Mouse (Mus musculus) lung, embryonic 14.5 days (tissue): ENCODE data around the gene Traf2. TPM values are rescaled to one million over a fixed set of nuclear protein-coding genes. Genes with fewer than 3 reads are reported as not detected.

Source experiments
- ATAC-seq: fragments of 200-750 bp; cut with Nextera tagmentation; 2 replicates; pipeline ENCODE4 v1.8.0; 2017; ENCODE audit warnings: mild to moderate bottlenecking, moderate TSS enrichment, moderate library complexity; ENCODE audit not compliant: insufficient read depth
- DNase-seq: peaks from one replicate; pipeline ENCODE4 v3.0.0-alpha.2; 2015
- H3K27ac ChIP-seq: fragments of 300-500 bp; sonication (generic); 2 replicates; pipeline ENCODE4 v1.5.1; 2014; ENCODE audit warnings: low read depth, mild to moderate bottlenecking, moderate library complexity
- H3K27me3 ChIP-seq: fragments of 300-500 bp; sonication (generic); 2 replicates; pipeline ENCODE4 v1.6.1; 2014; ENCODE audit warnings: low read length, control low read depth; ENCODE audit not compliant: insufficient read depth
- H3K36me3 ChIP-seq: fragments of 300-500 bp; sonication (generic); 2 replicates; pipeline ENCODE4 v1.6.1; 2014; ENCODE audit warnings: control low read depth; ENCODE audit not compliant: insufficient read depth
- H3K4me1 ChIP-seq: fragments of 300-500 bp; sonication (generic); 2 replicates; pipeline ENCODE4 v1.6.1; 2014; ENCODE audit warnings: antibody characterized with exemption, control low read depth; ENCODE audit not compliant: insufficient read depth
- H3K4me2 ChIP-seq: fragments of 300-500 bp; sonication (generic); 2 replicates; pipeline ENCODE4 v1.6.1; 2014; ENCODE audit warnings: mild to moderate bottlenecking
- H3K4me3 ChIP-seq: fragments of 300-500 bp; sonication (generic); 2 replicates; pipeline ENCODE4 v1.5.1; 2014; ENCODE audit warnings: low read depth, low read length
- H3K9ac ChIP-seq: fragments of 300-500 bp; sonication (generic); 2 replicates; pipeline ENCODE4 v1.6.1; 2014
- H3K9me3 ChIP-seq: fragments of 300-500 bp; sonication (generic); 2 replicates; pipeline ENCODE4 v1.6.1; 2016; ENCODE audit warnings: low read depth, low read length, control low read depth
- CTCF ChIP-seq: IDR thresholded peaks from 2 replicates; pipeline ENCODE4 v1.5.1; 2016; ENCODE audit warnings: antibody characterized with exemption, low read depth
- WGBS: fragments of 180-500 bp; shearing (Covaris S2); extraction: QIAGEN DNeasy Blood & Tissue Kit; methylation state at CpG from one replicate; pipeline ENCODE4 v1.1.7; 2014; 5-methylcytosine and 5-hydroxymethylcytosine counted together
- polyA plus RNA-seq: library from polyadenylated mRNA; unstranded; fragments of >200 nt; fragmentation: Nextera tagmentation; extraction: Ambion mirVana; gene quantifications from 2 replicates; pipeline ENCODE4 v1.2.1, GENCODE M21; 2014

The Traf2 gene
- polyA plus RNA-seq, 1 experiment from 2014 or later: 35.3 TPM

GRCm38 (mm10) chr2:25500576-25501405 lies 45.9 kb downstream of the Traf2 start, which contains the start of gene Fbxw5:
Fbxw5 (plus strand) TSS chr2:25500750.
- Histone ChIP-seq H3K36me3 (peaks cover 26% of the 10 kb centered on the region), H3K27ac (peak within 1 kb of the TSS; percentile 58; the same call in 1 of the 2 replicates), H3K27me3 (no peaks in the 10 kb centered on the region), H3K4me3 (peak within 1 kb of the TSS; percentile 85), H3K9me3 (no peaks in the 10 kb centered on the region), H3K4me1 (peaks cover 8% of the 10 kb centered on the region), H3K9ac (peak within 1 kb of the TSS; percentile 96), H3K4me2 (peak within 1 kb of the TSS; percentile 87)
- DNase-seq (peak; percentile 97), ATAC-seq (peak; percentile 88)
- WGBS: under 1% methylated on average over 40 of the region's 44 CpGs
- TF ChIP-seq CTCF: no peak

- ATAC-seq: peak; percentile 37
- peak; percentile 4 for DNase-seq
- Histone ChIP-seq H3K4me3 (peak overlapping the region; percentile 85), H3K9me3 (no peaks in the 10 kb centered on the region), H3K27me3 (no peaks in the 10 kb centered on the region), H3K36me3 (peaks cover 22% of the 10 kb centered on the region), H3K27ac (peak overlapping the region; percentile 58; the same call in 1 of the 2 replicates), H3K4me1 (peaks cover 8% of the 10 kb centered on the region), H3K9ac (peak overlapping the region; percentile 49), H3K4me2 (peak overlapping the region; percentile 87)
- WGBS: 68% methylated on average over 6 of the region's 6 CpGs
- no peak for TF ChIP-seq CTCF
These were observed 46.6 kb downstream of the Traf2 start for GRCm38 (mm10) chr2:25500071-25500575.

- no peak overlapping the region for H3K4me2 ChIP-seq
- ATAC-seq (no peak), DNase-seq (no peak)
- H3K27ac ChIP-seq: no peak overlapping the region
- no peak overlapping the region for H3K4me3 ChIP-seq
- 64% methylated on average over 15 of the region's 15 CpGs for WGBS
- peaks cover 9% of the 10 kb centered on the region for H3K36me3 ChIP-seq
- H3K4me1 ChIP-seq: peaks cover 8% of the 10 kb centered on the region
- no peaks in the 10 kb centered on the region for H3K9me3 ChIP-seq
- H3K27me3 ChIP-seq: no peaks in the 10 kb centered on the region
- no peak for TF ChIP-seq CTCF
- no peak overlapping the region for H3K9ac ChIP-seq
These were observed 47.9 kb downstream of the Traf2 start for GRCm38 (mm10) chr2:25498622-25499478.

- WGBS: 44% methylated on average over 6 of the region's 6 CpGs
- Histone ChIP-seq H3K27me3 (no peaks in the 10 kb centered on the region), H3K27ac (0 out of 2 replicates have a peak overlapping the region, but pooled peaks have one; percentile 10), H3K4me2 (no peak overlapping the region), H3K36me3 (0 out of 2 replicates have a peak, but pooled peaks cover 1% of the 10 kb centered on the region), H3K4me3 (no peak overlapping the region), H3K9me3 (no peaks in the 10 kb centered on the region), H3K4me1 (peaks cover 8% of the 10 kb centered on the region), H3K9ac (no peak overlapping the region)
- TF ChIP-seq CTCF: no peak
- ATAC-seq: no peak
- DNase-seq: no peak
These were observed 48.7 kb downstream of the Traf2 start for GRCm38 (mm10) chr2:25497846-25498575.

- no peaks in the 10 kb centered on the region for H3K36me3 ChIP-seq
- H3K4me3 ChIP-seq: no peak overlapping the region
- no peaks in the 10 kb centered on the region for H3K27me3 ChIP-seq
- DNase-seq (peak; percentile 41), ATAC-seq (no peak)
- H3K27ac ChIP-seq: no peak overlapping the region
- H3K4me2 ChIP-seq: no peak overlapping the region
- H3K9me3 ChIP-seq: no peaks in the 10 kb centered on the region
- WGBS: 44% methylated on average over 4 of the region's 4 CpGs
- no peak overlapping the region for H3K9ac ChIP-seq
- TF ChIP-seq CTCF: peak; percentile 55
- H3K4me1 ChIP-seq: 0 out of 2 replicates have a peak, but pooled peaks cover 3% of the 10 kb centered on the region
These were observed 50.3 kb downstream of the Traf2 start for GRCm38 (mm10) chr2:25496462-25496861.

GRCm38 (mm10) chr2:25493476-25493961 lies 53.2 kb downstream of the Traf2 start, which contains the start of gene Lcn12:
Lcn12 (minus strand) TSS chr2:25493911.
- WGBS: 76% methylated on average over 5 of the region's 5 CpGs

More at GRCm38 (mm10) chr2:25493476-25493961, 53.2 kb downstream of the Traf2 start, which contains the start of gene Lcn12:
- Histone ChIP-seq H3K36me3 (no peaks in the 10 kb centered on the region), H3K9ac (no peak within 1 kb of the TSS), H3K27ac (no peak within 1 kb of the TSS), H3K4me2 (no peak within 1 kb of the TSS), H3K27me3 (no peaks in the 10 kb centered on the region), H3K9me3 (no peaks in the 10 kb centered on the region), H3K4me1 (no peaks in the 10 kb centered on the region), H3K4me3 (no peak within 1 kb of the TSS)
- DNase-seq (no peak), ATAC-seq (no peak)
- no peak for TF ChIP-seq CTCF
